8 mouse cellular contexts compared by ENCODE assay signal in the genomic region with DNA sequence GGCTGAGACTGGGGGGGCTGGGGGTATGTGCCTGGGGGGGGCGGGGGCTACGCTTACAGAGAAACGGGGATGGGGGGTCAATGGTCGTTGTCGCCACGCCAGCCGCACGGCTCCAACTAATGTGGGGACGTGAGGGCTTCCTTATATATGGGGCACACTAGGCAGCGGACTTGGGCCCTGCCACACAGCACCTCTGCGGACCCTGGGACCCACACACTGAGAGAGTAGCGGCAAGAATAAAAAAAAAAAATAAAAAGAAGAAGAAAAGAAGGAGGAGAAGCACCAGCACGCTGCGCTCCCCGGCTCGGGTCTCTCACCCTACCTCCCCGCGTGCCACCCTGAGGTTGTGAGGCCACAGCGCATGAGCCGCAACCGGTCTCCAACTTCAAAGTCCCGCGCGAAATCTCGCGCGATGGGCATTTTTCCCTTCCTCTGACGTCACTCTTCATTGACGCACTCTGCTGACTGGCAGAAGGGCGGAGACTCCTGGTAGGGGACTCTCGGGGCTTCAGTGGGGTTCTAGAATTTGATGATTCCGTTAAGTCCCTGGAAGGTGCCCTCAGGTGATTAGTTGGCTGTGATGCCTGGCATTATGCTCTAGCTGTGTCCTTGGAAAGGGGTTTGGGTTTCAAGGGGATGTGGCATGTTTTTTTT. TPM values are rescaled to one million over a fixed set of nuclear protein-coding genes. Genes with fewer than 3 reads are reported as not detected.
DNase-seq lines count a peak whose midpoint lies in the region; ATAC-seq lines count a peak whose summit lies in the region.

No protein-coding gene starts in this region.

- H3K4me2 ChIP-seq in heart, embryonic 14.5 days (ENCODE audit: low read length) = peak overlapping the region; percentile 64
- H3K4me2 ChIP-seq in liver, embryonic 13.5 days = peak overlapping the region; percentile 83
- H3K4me2 ChIP-seq in stomach, embryonic 16.5 days (ENCODE audit: low read depth, low read length) = peak overlapping the region; percentile 68

- peak; percentile 80 for ATAC-seq in heart, embryonic 14.5 days (ENCODE audit: insufficient number of reproducible peaks, insufficient read depth, low FRiP score, low read depth)
- peak; percentile 93 for ATAC-seq in liver, embryonic 13.5 days (ENCODE audit: low read depth)
- peak; percentile 92 for ATAC-seq in stomach, embryonic 16.5 days (ENCODE audit: insufficient read depth, low FRiP score)

- H3K36me3 ChIP-seq in heart, embryonic 14.5 days (ENCODE audit: control insufficient read depth, insufficient read depth, low read length) = no peaks in the 10 kb centered on the region
- no peaks in the 10 kb centered on the region for H3K36me3 ChIP-seq in liver, embryonic 13.5 days
- no peaks in the 10 kb centered on the region for H3K36me3 ChIP-seq in stomach, embryonic 16.5 days (ENCODE audit: control insufficient read depth, insufficient read depth, low read length)

- no peaks in the 10 kb centered on the region for H3K4me1 ChIP-seq in brown adipose tissue, adult 24 weeks (ENCODE audit: control insufficient read depth, insufficient read depth, insufficient read length, low read length)
- peaks cover 0 to 3% of the 10 kb centered on the region in 2 experiments; a peak in 1 of 4 replicates for H3K4me1 ChIP-seq in heart, embryonic 14.5 days (ENCODE audit: control insufficient read depth in 2 of 2, insufficient read depth in 2 of 2, low read length in 2 of 2)
- peaks cover 8% of the 10 kb centered on the region for H3K4me1 ChIP-seq in liver, embryonic 13.5 days (replicated peaks)
- no peaks in the 10 kb centered on the region for H3K4me1 ChIP-seq in stomach, embryonic 16.5 days (ENCODE audit: control insufficient read depth, insufficient read depth, low read length)

- 15% methylated on average over 27 of the region's 32 CpGs for WGBS in heart, embryonic 14.5 days
- 13% methylated on average over 32 of the region's 32 CpGs for WGBS in liver, embryonic 13.5 days (ENCODE audit: insufficient replicate concordance)
- WGBS in stomach, embryonic 16.5 days = 17% methylated on average over 31 of the region's 32 CpGs

- DNase-seq in CD4-positive, CD25-positive, alpha-beta regulatory T cell, adult 2 months (ENCODE audit: low read depth, low spot score) = peak; percentile 95
- peak; percentile 21 for DNase-seq in fat pad, adult 2 months (ENCODE audit: extremely low read depth, low read depth, low spot score)
- peak; percentile 94 for DNase-seq in kidney, postnatal 14 days
- peak; percentile 87 for DNase-seq in liver, embryonic 13.5 days
- peak; percentile 86 for DNase-seq in neural tube, embryonic 10.5 days (ENCODE audit: extremely low spot score, low spot score)

- no peaks in the 10 kb centered on the region for H3K27me3 ChIP-seq in heart, embryonic 14.5 days (ENCODE audit: control insufficient read depth, insufficient read depth, low read length)
- H3K27me3 ChIP-seq in liver, embryonic 13.5 days = no peaks in the 10 kb centered on the region
- no peaks in the 10 kb centered on the region for H3K27me3 ChIP-seq in stomach, embryonic 16.5 days (ENCODE audit: control insufficient read depth, insufficient read depth, low read length)

- no peaks in the 10 kb centered on the region for H3K9me3 ChIP-seq in heart, embryonic 14.5 days (ENCODE audit: control insufficient read depth, low read length)
- no peaks in the 10 kb centered on the region for H3K9me3 ChIP-seq in liver, embryonic 13.5 days (replicated peaks)
- no peaks in the 10 kb centered on the region for H3K9me3 ChIP-seq in stomach, embryonic 16.5 days (replicated peaks; ENCODE audit: control insufficient read depth, low read length)

- peak overlapping the region; percentile 87; the same call in 1 of the 2 replicates for H3K27ac ChIP-seq in brown adipose tissue, adult 24 weeks (replicated peaks; ENCODE audit: low read depth, low read length)
- H3K27ac ChIP-seq in heart, embryonic 14.5 days (replicated peaks in 1 of 2; ENCODE audit: control insufficient read depth in 1 of 2, insufficient read depth in 1 of 2, low read depth in 2 of 2, low read length in 2 of 2) = peak overlapping the region; percentile 67 to 72; a peak in 3 of 4 replicates
- peak overlapping the region; percentile 72 for H3K27ac ChIP-seq in liver, embryonic 13.5 days
- H3K27ac ChIP-seq in stomach, embryonic 16.5 days (ENCODE audit: low read length) = no peak overlapping the region; the same call in 1 of the 2 replicates

- H3K9ac ChIP-seq in heart, embryonic 14.5 days (ENCODE audit: low read length) = peak overlapping the region; percentile 71
- H3K9ac ChIP-seq in liver, embryonic 13.5 days = peak overlapping the region; percentile 79
- peak overlapping the region; percentile 75 for H3K9ac ChIP-seq in stomach, embryonic 16.5 days (ENCODE audit: low read length)

- H3K4me3 ChIP-seq in brown adipose tissue, adult 24 weeks (ENCODE audit: insufficient read depth, low read depth, low read length) = peak overlapping the region; percentile 85
- peak overlapping the region; percentile 42 to 64 for H3K4me3 ChIP-seq in heart, embryonic 14.5 days (ENCODE audit: control insufficient read depth in 1 of 2, insufficient read depth in 1 of 2, low read depth in 1 of 2, low read length in 2 of 2)
- H3K4me3 ChIP-seq in liver, embryonic 13.5 days (replicated peaks) = peak overlapping the region; percentile 70
- peak overlapping the region; percentile 60 for H3K4me3 ChIP-seq in stomach, embryonic 16.5 days (replicated peaks; ENCODE audit: low read length)

RNA-seq across cellular contexts. Expression of a gene that starts 0.5 kb away (rescaled TPM):
- polyA plus RNA-seq in brown adipose tissue, adult 24 weeks (2012; ENCODE audit: insufficient read depth, insufficient read length, missing spikeins) = 1.5 and 2.2 TPM in 2 replicates
- 0.78 and 0.86 TPM in 2 replicates for polyA plus RNA-seq in heart, embryonic 14.5 days (2014; fragmentation: Nextera tagmentation; extraction: Ambion mirVana)
- polyA plus RNA-seq in liver, embryonic 13.5 days (2015; fragmentation: Nextera tagmentation; extraction: Ambion mirVana) = 1.1 and 1.4 TPM in 2 replicates
- polyA plus RNA-seq in stomach, embryonic 16.5 days (2015; fragmentation: Nextera tagmentation; extraction: Ambion mirVana) = 1.2 and 1.3 TPM in 2 replicates

RNA-seq across cellular contexts. Expression of a gene that starts 29.3 kb away (rescaled TPM):
- 54.0 and 56.6 TPM in 2 replicates for polyA plus RNA-seq in brown adipose tissue, adult 24 weeks (2012; ENCODE audit: insufficient read depth, insufficient read length, missing spikeins)
- 20.0 and 21.1 TPM in 2 replicates for polyA plus RNA-seq in heart, embryonic 14.5 days (2014; fragmentation: Nextera tagmentation; extraction: Ambion mirVana)
- polyA plus RNA-seq in liver, embryonic 13.5 days (2015; fragmentation: Nextera tagmentation; extraction: Ambion mirVana) = 15.3 and 21.3 TPM in 2 replicates
- 30.3 and 31.3 TPM in 2 replicates for polyA plus RNA-seq in stomach, embryonic 16.5 days (2015; fragmentation: Nextera tagmentation; extraction: Ambion mirVana)

RNA-seq across cellular contexts. Expression of a gene that starts 29.5 kb away (rescaled TPM):
- polyA plus RNA-seq in brown adipose tissue, adult 24 weeks (2012; ENCODE audit: insufficient read depth, insufficient read length, missing spikeins) = 94.7 and 101 TPM in 2 replicates
- polyA plus RNA-seq in heart, embryonic 14.5 days (2014; fragmentation: Nextera tagmentation; extraction: Ambion mirVana) = 157 and 162 TPM in 2 replicates
- 92.7 and 95.2 TPM in 2 replicates for polyA plus RNA-seq in liver, embryonic 13.5 days (2015; fragmentation: Nextera tagmentation; extraction: Ambion mirVana)
- polyA plus RNA-seq in stomach, embryonic 16.5 days (2015; fragmentation: Nextera tagmentation; extraction: Ambion mirVana) = 105 and 107 TPM in 2 replicates

Comparison
In these comparisons a context has a peak if more than half of its experiments do, and no peak if none do; other contexts are left out.
1. DNase-seq: peak in every context shown above with its lines; median percentile 95 in CD4-positive, CD25-positive, alpha-beta regulatory T cell, adult 2 months; 94 in kidney, postnatal 14 days; 87 in liver, embryonic 13.5 days; 86 in neural tube, embryonic 10.5 days; 21 in fat pad, adult 2 months.